ENCODE assay signal across 9 mouse cellular contexts in genomic region chr2:51146871-51147317, GRCm38 (mm10). TPM values are rescaled to one million over a fixed set of nuclear protein-coding genes. Genes with fewer than 3 reads are reported as not detected.
DNase-seq lines count a peak whose midpoint lies in the region; ATAC-seq and TF ChIP-seq lines count a peak whose summit lies in the region.
"Had no signal": no experiment of that assay in that cellular context is flagged by ENCODE, and none has a peak within 500 bp of the region (broad histone marks: within the 10 kb centered on the region; RNA-seq: fewer than 3 reads in every experiment).

No protein-coding gene starts in this region.

- peaks cover 39% of the 10 kb centered on the region for H3K4me1 ChIP-seq in forebrain, embryonic 15.5 days
- H3K4me1 ChIP-seq in heart, postnatal 0 days (ENCODE audit: control insufficient read depth, insufficient read depth): peaks cover 40% of the 10 kb centered on the region
- H3K4me1 ChIP-seq in liver, embryonic 12.5 days: peaks cover 21% of the 10 kb centered on the region
- H3K4me1 ChIP-seq in stomach, embryonic 16.5 days (ENCODE audit: control insufficient read depth, insufficient read depth, low read length): peaks cover 24% of the 10 kb centered on the region

- peak overlapping the region; percentile 97 for H3K4me3 ChIP-seq in C2C12 (ENCODE audit: insufficient read depth, poor library complexity, severe bottlenecking)
- peak overlapping the region; percentile 85 for H3K4me3 ChIP-seq in forebrain, embryonic 15.5 days
- H3K4me3 ChIP-seq in heart, postnatal 0 days (ENCODE audit: low read depth, low read length): peak overlapping the region; percentile 91
- H3K4me3 ChIP-seq in liver, embryonic 12.5 days: peak overlapping the region; percentile 61
- peak overlapping the region; percentile 84 for H3K4me3 ChIP-seq in stomach, embryonic 16.5 days (replicated peaks; ENCODE audit: low read length)

- peaks cover 67% of the 10 kb centered on the region for H3K79me3 ChIP-seq in C2C12 (ENCODE audit: low read depth)

- H3K9me3 ChIP-seq in forebrain, embryonic 15.5 days: no peaks in the 10 kb centered on the region
- no peaks in the 10 kb centered on the region for H3K9me3 ChIP-seq in heart, postnatal 0 days (replicated peaks; ENCODE audit: control insufficient read depth, low read length)
- H3K9me3 ChIP-seq in liver, embryonic 12.5 days (replicated peaks): no peaks in the 10 kb centered on the region
- H3K9me3 ChIP-seq in stomach, embryonic 16.5 days (replicated peaks; ENCODE audit: control insufficient read depth, low read length): no peaks in the 10 kb centered on the region

- TF ChIP-seq CTCF in C2C12 (IDR thresholded peaks at IDR 0.05; ENCODE audit: control insufficient read depth, insufficient read depth, insufficient read length): no peak
- TF ChIP-seq CTCF in heart, postnatal 0 days (IDR thresholded peaks at IDR 0.05; ENCODE audit: low read depth): no peak

- TF ChIP-seq EP300 in heart, postnatal 0 days (IDR thresholded peaks at IDR 0.05; ENCODE audit: low read depth): no peak

- H3K79me2 ChIP-seq in C2C12 (ENCODE audit: control insufficient read depth, insufficient read depth): peaks cover 71% of the 10 kb centered on the region

- H3ac ChIP-seq in C2C12 (ENCODE audit: control insufficient read depth, insufficient read length, low read depth): peak overlapping the region; percentile 88

- peaks cover 39% of the 10 kb centered on the region for H3K36me3 ChIP-seq in C2C12 (ENCODE audit: control insufficient read depth, insufficient read depth)
- H3K36me3 ChIP-seq in forebrain, embryonic 15.5 days: no peaks in the 10 kb centered on the region
- no peaks in the 10 kb centered on the region for H3K36me3 ChIP-seq in heart, postnatal 0 days (replicated peaks; ENCODE audit: control insufficient read depth, insufficient read depth, low read length)
- no peaks in the 10 kb centered on the region for H3K36me3 ChIP-seq in liver, embryonic 12.5 days
- no peaks in the 10 kb centered on the region for H3K36me3 ChIP-seq in stomach, embryonic 16.5 days (ENCODE audit: control insufficient read depth, insufficient read depth, low read length)
- H3K36me3 ChIP-seq: G1E had no signal

- under 1% methylated on average over 18 of the region's 18 CpGs for WGBS in forebrain, embryonic 15.5 days
- under 1% methylated on average over 18 of the region's 18 CpGs for WGBS in heart, postnatal 0 days
- WGBS in liver, embryonic 12.5 days (ENCODE audit: insufficient replicate concordance): 0% methylated on average over 18 of the region's 18 CpGs
- 0% methylated on average over 18 of the region's 18 CpGs for WGBS in stomach, embryonic 16.5 days

- H3K27ac ChIP-seq in forebrain, embryonic 15.5 days (replicated peaks): peak overlapping the region; percentile 92
- H3K27ac ChIP-seq in heart, postnatal 0 days (ENCODE audit: low read depth): peak overlapping the region; percentile 96
- peak overlapping the region; percentile 52 for H3K27ac ChIP-seq in liver, embryonic 12.5 days
- H3K27ac ChIP-seq in stomach, embryonic 16.5 days (ENCODE audit: low read length): peak overlapping the region; percentile 97

- peak overlapping the region; percentile 94 for H3K9ac ChIP-seq in forebrain, embryonic 15.5 days (replicated peaks)
- H3K9ac ChIP-seq in heart, postnatal 0 days (replicated peaks; ENCODE audit: low read depth, low read length): peak overlapping the region; percentile 87
- peak overlapping the region; percentile 68 for H3K9ac ChIP-seq in liver, embryonic 12.5 days
- peak overlapping the region; percentile 92 for H3K9ac ChIP-seq in stomach, embryonic 16.5 days (ENCODE audit: low read length)

- H3K27me3 ChIP-seq in C2C12 (ENCODE audit: control insufficient read depth, insufficient read depth, insufficient read length): no peaks in the 10 kb centered on the region
- no peaks in the 10 kb centered on the region for H3K27me3 ChIP-seq in forebrain, embryonic 15.5 days
- H3K27me3 ChIP-seq in heart, postnatal 0 days (ENCODE audit: control insufficient read depth, insufficient read depth, low read length): 0 out of 2 replicates have a peak, but pooled peaks cover 4% of the 10 kb centered on the region
- H3K27me3 ChIP-seq in liver, embryonic 12.5 days (replicated peaks): peaks cover 36% of the 10 kb centered on the region
- no peaks in the 10 kb centered on the region for H3K27me3 ChIP-seq in stomach, embryonic 16.5 days (ENCODE audit: control insufficient read depth, insufficient read depth, low read length)

- DNase-seq in heart, postnatal 0 days (ENCODE audit: low spot score): peak; percentile 58
- peak; percentile 77 to 85 for DNase-seq in kidney, postnatal 36 days

- peak overlapping the region; percentile 62 for H3K4me2 ChIP-seq in forebrain, embryonic 15.5 days (replicated peaks)
- H3K4me2 ChIP-seq in heart, postnatal 0 days (ENCODE audit: low read depth, low read length): peak overlapping the region; percentile 92
- H3K4me2 ChIP-seq in liver, embryonic 12.5 days: peak overlapping the region; percentile 68
- H3K4me2 ChIP-seq in stomach, embryonic 16.5 days (ENCODE audit: low read depth, low read length): peak overlapping the region; percentile 62

- peak; percentile 42 for ATAC-seq in cerebellum, adult (ENCODE audit: insufficient number of reproducible peaks, low FRiP score, low TSS enrichment)
- ATAC-seq in forebrain, embryonic 15.5 days (replicated peaks): peak; percentile 64
- peak; percentile 67 for ATAC-seq in heart, postnatal 0 days (ENCODE audit: insufficient read depth, low read depth)
- peak; percentile 53 for ATAC-seq in liver, embryonic 12.5 days
- peak; percentile 22; the same call in 1 of the 2 replicates for ATAC-seq in monocyte, adult 5-6 weeks (replicated peaks; ENCODE audit: insufficient number of reproducible peaks, low FRiP score, low TSS enrichment, poor library complexity, severe bottlenecking)
- peak; percentile 68 for ATAC-seq in stomach, embryonic 16.5 days (ENCODE audit: insufficient read depth, low FRiP score)

TF ChIP-seq in C2C12, 6 proteins besides CTCF, POLR2A, EP300 and RAD21:
- TF ChIP-seq MAX (IDR thresholded peaks at IDR 0.05) (no peak), CEBPB (IDR thresholded peaks at IDR 0.05; ENCODE audit: low read depth) (no peak), FOSL1 (IDR thresholded peaks at IDR 0.05; ENCODE audit: insufficient read depth, low read length, poor library complexity, severe bottlenecking) (no peak), USF1 (IDR thresholded peaks at IDR 0.05; ENCODE audit: low read depth) (no peak), MYOD1 (IDR thresholded peaks at IDR 0.05; ENCODE audit: control insufficient read depth, insufficient read length, low read depth) (no peak), MYOG (IDR thresholded peaks at IDR 0.05; ENCODE audit: control insufficient read depth, extremely low read depth, insufficient read length) (no peak)

RNA-seq across cellular contexts. Expression of gene Rnd3, which starts 2.0 kb away (rescaled TPM):
- polyA plus RNA-seq in C2C12 (2012; fragmentation: generic; extraction: Trizol): 8.5 TPM
- polyA plus RNA-seq in forebrain, embryonic 15.5 days (2015; fragmentation: Nextera tagmentation; extraction: Ambion mirVana): 142 and 151 TPM in 2 replicates
- total RNA-seq in heart, postnatal 0 days (2014; rRNA removed; ENCODE audit: low replicate concordance): 12.9 and 15.8 TPM in 2 replicates
- polyA plus RNA-seq in heart, postnatal 0 days (2015; fragmentation: Nextera tagmentation; extraction: Ambion mirVana): 19.4 and 20.3 TPM in 2 replicates
- polyA plus RNA-seq in liver, embryonic 12.5 days (2016; fragmentation: Nextera tagmentation; extraction: Ambion mirVana): 17.8 and 18.1 TPM in 2 replicates
- 6.2 to 29.4 TPM (median 22.7 TPM) in 3 replicates for total RNA-seq in monocyte, adult 5-6 weeks (2017)
- 68.8 and 70.5 TPM in 2 replicates for polyA plus RNA-seq in stomach, embryonic 16.5 days (2015; fragmentation: Nextera tagmentation; extraction: Ambion mirVana)
- polyA plus RNA-seq: G1E had no signal

Comparison
In these comparisons a context has a peak if more than half of its experiments do, and no peak if none do; other contexts are left out.
1. Peak in every context shown above with its lines: DNase-seq, ATAC-seq, H3K4me3 ChIP-seq and H3K27ac ChIP-seq.